Mouse (Mus musculus) limb, embryonic 15.5 days (tissue): ENCODE results near the gene Dmwd. TPM values are rescaled to one million over a fixed set of nuclear protein-coding genes. Genes with fewer than 3 reads are reported as not detected.
A peak's percentile ranks its signal among the peaks of the same experiment; 100 is the strongest.

Experiments
- ATAC-seq: fragments of 200-750 bp; cut with Nextera tagmentation; 2 replicates; pipeline ENCODE4 v1.8.0; 2017; ENCODE audit warnings: low read depth, moderate TSS enrichment; ENCODE audit not compliant: insufficient number of reproducible peaks, low FRiP score, low TSS enrichment
- H3K27ac ChIP-seq: fragments of 300-500 bp; sonication (generic); 2 replicates; pipeline ENCODE4 v1.5.1; 2015; ENCODE audit warnings: moderate library complexity, mild to moderate bottlenecking, inconsistent platforms
- H3K27me3 ChIP-seq: fragments of 300-500 bp; sonication (generic); 2 replicates; pipeline ENCODE4 v1.6.1; 2015; ENCODE audit warnings: inconsistent platforms
- H3K36me3 ChIP-seq: fragments of 300-500 bp; sonication (generic); 2 replicates; pipeline ENCODE4 v1.6.1; 2015; ENCODE audit warnings: inconsistent platforms
- H3K4me1 ChIP-seq: fragments of 300-500 bp; sonication (generic); 2 replicates; pipeline ENCODE4 v1.6.1; 2015; ENCODE audit warnings: inconsistent platforms
- H3K4me2 ChIP-seq: fragments of 300-500 bp; sonication (generic); 2 replicates; pipeline ENCODE4 v1.6.1; 2015; ENCODE audit warnings: mild to moderate bottlenecking, inconsistent platforms
- H3K4me3 ChIP-seq: fragments of 300-500 bp; sonication (generic); 2 replicates; pipeline ENCODE4 v1.5.1; 2015; ENCODE audit warnings: mild to moderate bottlenecking, inconsistent platforms
- H3K9ac ChIP-seq: fragments of 300-500 bp; sonication (generic); 2 replicates; pipeline ENCODE4 v1.6.1; 2015; ENCODE audit warnings: inconsistent platforms
- H3K9me3 ChIP-seq: fragments of 300-500 bp; sonication (generic); 2 replicates; pipeline ENCODE4 v1.6.1; 2016; ENCODE audit warnings: inconsistent platforms
- WGBS: fragments of 180-500 bp; shearing (Covaris S2); methylation state at CpG from one replicate; pipeline ENCODE4 v1.1.7; 2015; 5-methylcytosine and 5-hydroxymethylcytosine counted together
- polyA plus RNA-seq: library from polyadenylated mRNA; unstranded; fragments of >200 nt; fragmentation: Nextera tagmentation; extraction: Ambion mirVana; gene quantifications from 2 replicates; pipeline ENCODE4 v1.2.1, GENCODE M21; 2015

The Dmwd gene
- polyA plus RNA-seq, 1 experiment from 2014 or later, result 15.5 TPM

DNA sequence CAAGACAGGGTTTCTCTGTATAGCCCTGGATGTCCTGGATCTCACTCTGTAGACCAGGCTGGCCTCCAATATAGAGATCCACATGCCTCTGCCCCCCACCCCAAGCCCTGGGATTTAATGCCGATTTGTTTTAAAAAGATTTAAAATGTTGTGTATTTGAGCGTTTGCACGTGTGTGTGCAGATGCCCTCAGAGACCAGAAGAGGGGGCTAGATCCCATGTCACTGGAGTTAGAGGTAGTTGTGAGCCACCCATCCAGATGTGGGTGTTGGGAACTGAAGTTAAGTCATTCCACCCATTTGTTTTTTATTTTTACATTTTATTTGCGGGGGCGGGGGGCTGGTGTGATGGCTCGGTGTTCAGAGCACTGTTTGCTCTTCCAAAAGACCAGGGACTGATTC is 1.5 kb upstream of the Dmwd start:
- Histone ChIP-seq H3K9me3 (no peaks in the 10 kb centered on the region), H3K36me3 (peaks cover 16% of the 10 kb centered on the region), H3K27me3 (no peaks in the 10 kb centered on the region), H3K9ac (no peak overlapping the region), H3K4me1 (peaks cover 26% of the 10 kb centered on the region), H3K4me3 (no peak overlapping the region), H3K27ac (no peak overlapping the region), H3K4me2 (no peak overlapping the region)
- 93% methylated on average over 6 of the region's 6 CpGs for WGBS
- no peak for ATAC-seq

GRCm38 (mm10) chr7:19075231-19075630 is 796 bp upstream of the Dmwd start:
- Histone ChIP-seq H3K27me3 (no peaks in the 10 kb centered on the region), H3K36me3 (peaks cover 24% of the 10 kb centered on the region), H3K9me3 (no peaks in the 10 kb centered on the region), H3K4me2 (peak overlapping the region; percentile 67), H3K4me3 (peak overlapping the region; percentile 95), H3K4me1 (peaks cover 26% of the 10 kb centered on the region), H3K9ac (0 out of 2 replicates have a peak overlapping the region, but pooled peaks have one; percentile 17), H3K27ac (no peak overlapping the region)
- WGBS, result 57% methylated on average over 5 of the region's 5 CpGs
- no peak for ATAC-seq

- H3K9me3 ChIP-seq, result no peaks in the 10 kb centered on the region
- peak overlapping the region; percentile 67 for H3K4me2 ChIP-seq
- no peak for ATAC-seq
- peaks cover 26% of the 10 kb centered on the region for H3K4me1 ChIP-seq
- peak overlapping the region; percentile 95 for H3K4me3 ChIP-seq
- peaks cover 37% of the 10 kb centered on the region for H3K36me3 ChIP-seq
- WGBS, result under 1% methylated on average over 22 of the region's 22 CpGs
- H3K27ac ChIP-seq, result peak overlapping the region; percentile 84
- H3K9ac ChIP-seq, result peak overlapping the region; percentile 100
- H3K27me3 ChIP-seq, result no peaks in the 10 kb centered on the region
Observed at GRCm38 (mm10) chr7:19076586-19076991, 562 bp downstream of the Dmwd start.

DNA sequence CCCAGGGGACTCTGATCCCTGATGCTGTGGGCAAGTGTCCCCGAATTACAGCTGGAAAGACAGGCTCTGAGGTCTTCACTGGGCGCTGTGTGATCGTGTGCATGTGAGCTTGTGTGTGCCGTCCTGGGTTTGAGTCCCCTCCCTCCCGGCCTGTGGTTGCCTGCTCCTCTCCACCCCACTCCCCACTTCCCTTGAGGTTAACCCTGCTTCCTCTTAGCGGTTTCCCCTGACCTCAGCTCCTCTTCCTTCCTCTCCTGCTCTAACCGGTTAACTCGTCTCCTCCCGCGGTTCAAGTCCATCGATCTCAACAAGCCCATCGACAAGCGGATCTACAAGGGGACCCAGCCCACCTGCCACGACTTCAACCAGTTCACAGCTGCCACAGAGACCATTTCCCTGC is 1.7 kb downstream of the Dmwd start:
- peak overlapping the region; percentile 67 for H3K4me2 ChIP-seq
- H3K27ac ChIP-seq, result no peak overlapping the region
- H3K9ac ChIP-seq, result peak overlapping the region; percentile 100; the same call in 1 of the 2 replicates
- H3K4me1 ChIP-seq, result peaks cover 37% of the 10 kb centered on the region
- H3K9me3 ChIP-seq, result no peaks in the 10 kb centered on the region
- no peak for ATAC-seq
- peaks cover 49% of the 10 kb centered on the region for H3K36me3 ChIP-seq
- peak overlapping the region; percentile 95 for H3K4me3 ChIP-seq
- WGBS, result 79% methylated on average over 14 of the region's 14 CpGs
- no peaks in the 10 kb centered on the region for H3K27me3 ChIP-seq

DNA sequence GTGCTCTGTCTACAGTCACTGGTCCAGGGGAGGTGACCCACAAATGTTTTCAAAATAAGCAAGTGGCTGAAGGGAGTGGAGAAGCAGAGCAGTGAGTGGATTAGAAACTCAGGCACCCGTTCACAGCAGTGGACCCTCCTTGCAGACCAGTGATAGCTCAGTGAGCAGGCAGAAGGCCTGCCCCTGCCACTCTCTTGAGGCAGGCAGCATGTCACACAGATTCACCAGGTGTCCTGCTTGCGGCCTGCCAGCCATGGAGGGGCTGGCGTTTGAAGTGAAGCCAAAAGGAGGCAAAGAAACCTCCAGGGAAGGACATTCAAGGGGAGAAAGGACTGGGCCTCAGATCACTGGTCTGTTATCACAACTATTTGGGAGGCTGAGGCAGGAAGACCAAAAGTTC is 2.7 kb downstream of the Dmwd start:
- no peaks in the 10 kb centered on the region for H3K9me3 ChIP-seq
- no peak overlapping the region for H3K9ac ChIP-seq
- H3K36me3 ChIP-seq, result peaks cover 53% of the 10 kb centered on the region
- H3K4me2 ChIP-seq, result no peak overlapping the region
- peaks cover 47% of the 10 kb centered on the region for H3K4me1 ChIP-seq
- no peaks in the 10 kb centered on the region for H3K27me3 ChIP-seq
- no peak overlapping the region for H3K4me3 ChIP-seq
- 86% methylated on average over 3 of the region's 3 CpGs for WGBS
- no peak overlapping the region for H3K27ac ChIP-seq
- ATAC-seq, result no peak

- Histone ChIP-seq H3K27me3 (no peaks in the 10 kb centered on the region), H3K4me1 (peaks cover 60% of the 10 kb centered on the region), H3K9ac (no peak overlapping the region), H3K4me2 (no peak overlapping the region), H3K4me3 (no peak overlapping the region), H3K9me3 (no peaks in the 10 kb centered on the region), H3K36me3 (peaks cover 53% of the 10 kb centered on the region), H3K27ac (no peak overlapping the region)
- ATAC-seq, result no peak
- 89% methylated on average over 19 of the region's 19 CpGs for WGBS
Observed at GRCm38 (mm10) chr7:19080451-19080950, 4.5 kb downstream of the Dmwd start.

- Histone ChIP-seq H3K4me1 (peaks cover 68% of the 10 kb centered on the region), H3K9ac (no peak overlapping the region)
Observed at GRCm38 (mm10) chr7:19082171-19082570, 6.1 kb downstream of the Dmwd start.

DNA sequence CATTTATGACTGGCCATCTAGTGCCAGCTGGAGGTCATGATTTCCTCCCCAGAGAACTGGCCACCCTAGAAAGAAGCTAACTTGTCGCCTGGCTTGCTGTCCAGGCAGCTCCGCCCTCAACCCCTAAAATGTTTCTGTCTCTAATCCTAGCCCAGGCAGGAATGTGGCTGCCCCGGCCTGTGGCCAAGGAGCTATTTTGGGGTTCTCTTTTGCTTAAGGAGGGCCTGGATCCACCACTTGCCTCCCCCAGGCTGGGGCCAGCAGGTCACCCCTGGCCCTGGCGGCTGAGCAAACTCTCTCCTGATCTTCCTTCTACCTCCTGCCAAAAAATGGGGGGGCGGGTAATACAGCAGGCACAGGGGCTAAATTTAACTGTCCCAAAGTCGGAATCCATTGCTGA is 7.1 kb downstream of the Dmwd start:
- Histone ChIP-seq H3K27ac (peak overlapping the region; percentile 73), H3K4me2 (no peak overlapping the region), H3K4me3 (no peak overlapping the region), H3K27me3 (no peaks in the 10 kb centered on the region), H3K4me1 (peaks cover 60% of the 10 kb centered on the region), H3K9me3 (no peaks in the 10 kb centered on the region), H3K9ac (peak overlapping the region; percentile 26; the same call in 1 of the 2 replicates), H3K36me3 (peaks cover 65% of the 10 kb centered on the region)
- 46% methylated on average over 6 of the region's 6 CpGs for WGBS
- peak; percentile 12; the same call in 1 of the 2 replicates for ATAC-seq

More at GRCm38 (mm10) chr7:19082171-19082570, 6.1 kb downstream of the Dmwd start:
- peaks cover 59% of the 10 kb centered on the region for H3K36me3 ChIP-seq
- no peak overlapping the region for H3K4me3 ChIP-seq
- no peak overlapping the region for H3K4me2 ChIP-seq
- no peaks in the 10 kb centered on the region for H3K27me3 ChIP-seq
- no peak for ATAC-seq
- peak overlapping the region; percentile 73 for H3K27ac ChIP-seq
- 85% methylated on average over 4 of the region's 4 CpGs for WGBS
- no peaks in the 10 kb centered on the region for H3K9me3 ChIP-seq

- no peaks in the 10 kb centered on the region for H3K9me3 ChIP-seq
- H3K36me3 ChIP-seq, result peaks cover 65% of the 10 kb centered on the region
- H3K4me3 ChIP-seq, result peak within 1 kb of the TSS; percentile 34
- WGBS, result 37% methylated on average over 10 of the region's 10 CpGs
- peak within 1 kb of the TSS; percentile 45 for H3K4me2 ChIP-seq
- H3K9ac ChIP-seq, result peak within 1 kb of the TSS; percentile 26; the same call in 1 of the 2 replicates
- no peaks in the 10 kb centered on the region for H3K27me3 ChIP-seq
- peak within 1 kb of the TSS; percentile 73 for H3K27ac ChIP-seq
- peaks cover 58% of the 10 kb centered on the region for H3K4me1 ChIP-seq
- peak; percentile 45 for ATAC-seq
Observed at GRCm38 (mm10) chr7:19083701-19084100, 7.7 kb downstream of the Dmwd start, which contains the start of gene Dmpk. Gene Dmpk (plus strand): TSS chr7:19083849.

DNA sequence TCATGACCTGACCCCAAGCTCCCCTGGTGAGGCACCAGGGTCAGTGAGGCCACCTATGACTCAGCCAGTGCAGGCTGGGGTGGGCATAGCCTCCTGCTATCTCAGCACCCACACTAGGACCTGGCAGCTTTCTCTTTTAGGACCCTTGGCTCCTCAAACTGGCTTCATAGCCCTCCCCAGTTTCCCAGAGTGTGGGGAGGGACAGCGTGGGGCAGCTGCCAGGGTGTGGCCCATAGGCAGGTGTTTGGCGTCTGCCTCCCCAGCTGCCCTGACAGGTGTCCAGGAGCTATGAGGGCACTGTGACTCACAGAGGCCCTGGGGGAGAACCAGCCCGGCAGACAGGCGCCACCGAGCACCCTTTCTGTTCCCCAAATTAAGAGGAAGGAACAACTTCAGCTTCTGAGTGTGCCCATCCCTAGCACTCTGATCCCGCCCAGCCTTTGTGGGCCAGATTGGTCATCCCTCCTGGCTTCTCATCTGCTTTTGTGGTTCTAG is 8.3 kb downstream of the Dmwd start:
- Histone ChIP-seq H3K9me3 (no peaks in the 10 kb centered on the region), H3K36me3 (peaks cover 63% of the 10 kb centered on the region), H3K27ac (peak overlapping the region; percentile 73), H3K9ac (no peak overlapping the region), H3K4me3 (peak overlapping the region; percentile 34), H3K4me2 (peak overlapping the region; percentile 45), H3K4me1 (peaks cover 55% of the 10 kb centered on the region), H3K27me3 (no peaks in the 10 kb centered on the region)
- ATAC-seq, result no peak
- WGBS, result 58% methylated on average over 6 of the region's 6 CpGs

GRCm38 (mm10) chr7:19084921-19085473 is 9.0 kb downstream of the Dmwd start:
- no peaks in the 10 kb centered on the region for H3K9me3 ChIP-seq
- H3K36me3 ChIP-seq, result peaks cover 61% of the 10 kb centered on the region
- no peak overlapping the region for H3K9ac ChIP-seq
- ATAC-seq, result no peak
- peak overlapping the region; percentile 36 for H3K4me2 ChIP-seq
- H3K27ac ChIP-seq, result peak overlapping the region; percentile 22; the same call in 1 of the 2 replicates
- H3K4me1 ChIP-seq, result peaks cover 55% of the 10 kb centered on the region
- no peaks in the 10 kb centered on the region for H3K27me3 ChIP-seq
- H3K4me3 ChIP-seq, result peak overlapping the region; percentile 11
- WGBS, result 27% methylated on average over 6 of the region's 9 CpGs

GRCm38 (mm10) chr7:19085495-19085894 is 9.5 kb downstream of the Dmwd start:
- peaks cover 61% of the 10 kb centered on the region for H3K36me3 ChIP-seq
- H3K9me3 ChIP-seq, result no peaks in the 10 kb centered on the region
- H3K9ac ChIP-seq, result no peak overlapping the region
- H3K4me3 ChIP-seq, result peak overlapping the region; percentile 11
- 0 out of 2 replicates have a peak overlapping the region, but pooled peaks have one; percentile 1 for H3K27ac ChIP-seq
- WGBS, result 11% methylated on average over 6 of the region's 6 CpGs
- H3K4me1 ChIP-seq, result peaks cover 55% of the 10 kb centered on the region
- no peak for ATAC-seq
- H3K27me3 ChIP-seq, result no peaks in the 10 kb centered on the region
- peak overlapping the region; percentile 36 for H3K4me2 ChIP-seq
